Mouse (Mus musculus) kidney, postnatal 25 days (tissue): ENCODE data around the gene Otud3.

Experiments used
- DNase-seq, 2 experiments: peaks; one replicate each; pipeline ENCODE4 v3.0.0; 2021; ENCODE audit warnings: mixed read lengths in 2 of 2

The Otud3 gene

DNA sequence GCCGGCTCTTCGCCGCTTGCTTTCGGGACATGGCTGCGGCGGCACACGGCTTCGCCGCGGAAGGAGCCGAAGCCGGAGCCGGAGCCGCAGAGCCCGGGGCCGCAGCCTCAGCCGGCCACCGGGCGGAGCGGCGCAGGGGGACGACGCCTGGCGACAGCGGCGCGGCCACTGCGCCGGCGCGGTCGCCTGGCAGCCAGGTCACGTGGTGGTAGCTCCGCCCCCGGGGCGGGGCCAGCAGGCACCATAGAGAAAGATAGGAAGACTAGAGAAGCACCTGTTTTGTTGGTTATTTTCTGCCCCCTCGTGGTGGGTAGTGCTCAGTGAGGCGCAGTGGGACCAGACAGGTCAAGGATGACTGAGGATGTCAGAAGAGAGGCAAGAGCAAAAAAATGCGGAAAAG is at the start of gene Otud3:
Gene Otud3, minus strand, starts transcription at position 149 of the 400 bp plus-strand sequence.
- peak; percentile 97 for DNase-seq

DNA sequence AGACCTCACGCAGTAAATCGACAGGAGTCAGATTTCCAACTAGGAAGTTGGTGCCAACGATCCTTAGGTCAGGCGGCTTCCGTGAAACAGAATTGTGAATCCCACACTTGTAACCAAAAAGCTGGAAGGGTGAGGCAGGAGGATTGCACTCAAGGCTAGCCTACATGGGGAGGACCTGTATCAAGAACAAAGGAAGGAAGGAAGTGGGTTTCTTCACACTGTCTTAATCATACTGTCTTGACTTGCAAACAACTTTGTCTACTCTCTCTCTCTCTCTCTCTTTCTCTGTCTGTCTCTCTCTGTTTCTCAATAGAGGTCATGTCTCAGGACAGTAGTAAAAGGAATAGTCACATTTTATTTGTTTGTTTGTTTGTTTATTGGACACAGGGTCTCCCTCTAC is 49.0 kb upstream of the Otud3 start:
- no peak for DNase-seq

DNA sequence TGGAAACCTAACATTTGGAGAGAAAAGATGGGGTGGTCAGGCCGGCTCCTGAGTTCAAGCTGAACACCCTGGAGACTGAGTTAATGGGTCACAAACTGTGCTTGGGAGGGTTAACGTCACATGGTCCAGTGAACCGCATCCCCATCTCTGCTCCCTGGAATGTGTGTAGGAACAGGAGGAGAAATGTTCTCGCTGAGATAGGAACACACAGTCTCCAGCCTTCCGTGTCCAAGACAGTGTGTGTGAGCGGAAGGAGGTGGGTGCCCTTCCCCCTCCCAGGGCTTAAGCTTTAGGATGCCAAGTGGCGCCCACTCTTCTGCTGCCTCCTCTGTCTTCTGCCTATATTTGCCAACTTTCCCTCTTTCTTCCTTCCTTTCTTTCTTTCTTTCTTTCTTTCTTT is 46.2 kb upstream of the Otud3 start:
- DNase-seq: peak; percentile 56 to 83

DNA sequence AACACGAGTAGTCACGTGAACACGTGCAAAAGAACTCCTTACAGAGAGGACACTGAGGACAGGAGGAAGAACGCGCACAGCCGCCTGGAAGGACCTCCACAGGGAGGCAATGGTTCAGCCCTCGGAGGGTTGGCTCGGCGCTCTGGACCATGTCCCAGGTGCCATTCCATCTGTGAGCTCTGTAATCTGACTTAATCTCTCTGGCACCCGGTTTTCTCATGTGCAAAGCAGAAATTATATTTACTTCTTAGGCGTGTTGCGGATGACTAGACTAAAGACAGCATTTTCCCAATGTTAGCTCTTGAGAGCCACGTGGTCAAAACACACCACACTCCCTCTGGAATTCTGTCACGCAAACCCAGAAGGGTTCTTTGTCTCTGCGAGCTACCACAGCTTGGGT is 45.4 kb upstream of the Otud3 start:
- DNase-seq: peak in 1 of 2 experiments; percentile 63

DNA sequence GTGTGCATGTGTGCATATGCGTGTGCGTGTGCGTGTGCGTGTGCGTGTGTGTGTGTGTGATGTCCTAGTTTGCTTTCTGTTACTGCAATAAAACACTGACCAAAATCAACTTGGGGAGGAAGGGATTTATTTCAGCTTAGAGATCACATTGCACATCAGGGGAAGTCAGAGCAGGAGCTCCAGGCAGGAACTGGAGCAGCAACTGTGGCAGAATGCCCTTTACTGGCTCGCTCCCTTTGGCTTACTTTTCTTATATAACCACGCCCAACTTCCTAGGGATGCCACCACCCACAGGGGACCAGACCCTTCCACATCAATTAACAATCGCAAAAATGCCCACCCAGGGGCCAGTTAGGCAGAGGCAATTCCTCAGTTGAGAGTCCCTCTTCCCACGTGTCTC is 44.9 kb upstream of the Otud3 start:
- DNase-seq: no peak

DNA sequence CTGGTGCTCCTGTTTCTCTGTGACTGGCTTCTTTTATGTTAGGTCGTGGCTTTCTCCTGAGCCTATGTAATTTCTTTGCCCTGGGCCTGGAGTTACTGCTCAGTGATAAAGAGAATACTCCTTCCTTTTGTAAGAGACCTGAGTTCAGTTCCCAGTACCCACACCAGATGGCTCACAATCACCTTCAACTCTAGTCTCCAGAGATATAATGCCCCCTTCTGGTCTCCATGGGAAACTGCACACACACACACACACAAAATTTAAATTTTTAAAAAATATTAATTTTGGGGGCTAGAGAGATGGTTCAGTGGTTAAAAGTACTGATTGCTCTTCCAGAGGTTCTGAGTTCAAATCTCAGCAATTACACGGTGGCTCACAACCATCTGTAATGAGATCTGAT is 34.5 kb upstream of the Otud3 start:
- DNase-seq: no peak

DNA sequence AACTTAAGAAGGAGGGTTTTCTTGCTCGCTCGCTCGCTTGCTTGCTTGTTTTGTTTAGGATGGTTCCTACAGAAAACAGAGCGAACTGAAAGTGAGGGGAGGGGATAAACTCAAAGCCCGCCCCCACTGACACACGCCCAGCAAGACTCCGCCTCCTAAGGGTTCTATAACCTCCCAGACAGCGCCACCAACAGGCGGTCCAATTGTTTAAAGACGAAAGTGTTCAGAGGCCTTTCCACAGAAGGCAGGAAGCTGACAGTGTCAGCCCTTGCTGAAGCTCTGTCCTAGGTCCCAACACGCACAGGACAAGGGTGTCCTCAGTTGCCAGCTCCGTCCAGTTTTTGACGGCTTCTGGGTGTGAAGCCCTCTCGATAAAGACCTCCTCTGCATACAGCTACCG is 30.0 kb upstream of the Otud3 start:
- peak; percentile 87 to 90 for DNase-seq

DNA sequence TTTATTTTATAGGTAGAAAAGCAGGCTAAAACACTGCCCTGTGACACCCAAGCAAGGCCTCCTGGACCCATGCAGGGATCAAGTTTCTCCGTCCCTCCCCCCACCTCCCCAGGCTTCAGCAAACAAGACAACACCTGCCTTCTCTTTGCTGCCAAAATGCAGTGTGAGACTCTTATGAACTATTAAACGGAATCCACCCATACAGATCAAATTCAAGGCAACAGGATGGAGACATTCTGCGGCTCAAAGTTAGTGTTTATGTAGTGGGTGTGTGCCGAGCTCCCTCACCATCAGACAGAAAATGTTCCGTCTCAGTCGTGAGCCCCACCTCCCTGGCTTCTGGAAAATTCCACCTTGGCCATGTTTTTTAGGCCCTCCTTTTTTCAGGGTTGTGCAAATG is 28.2 kb upstream of the Otud3 start:
- peak in 1 of 2 experiments; percentile 20 for DNase-seq

DNA sequence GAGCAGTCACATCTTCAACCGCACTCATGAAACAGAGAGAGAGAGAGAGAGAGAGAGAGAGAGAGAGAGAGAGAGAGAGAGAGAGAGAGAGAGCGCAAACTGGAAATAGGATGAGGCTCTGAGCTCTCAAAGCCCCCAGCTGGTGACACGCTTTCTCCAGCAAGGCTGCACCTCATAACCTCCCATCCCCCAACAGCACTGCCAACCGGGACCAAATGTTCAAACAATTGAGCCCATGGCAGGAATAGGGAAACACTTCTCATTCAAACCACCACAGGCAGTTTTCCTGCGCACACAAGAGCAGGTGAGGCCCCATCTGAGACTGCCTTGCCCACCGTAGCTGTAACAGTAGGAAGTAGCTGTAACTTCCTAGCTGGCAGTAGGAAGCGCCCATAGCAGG is 27.7 kb upstream of the Otud3 start:
- peak in 1 of 2 experiments; percentile 57 for DNase-seq

DNA sequence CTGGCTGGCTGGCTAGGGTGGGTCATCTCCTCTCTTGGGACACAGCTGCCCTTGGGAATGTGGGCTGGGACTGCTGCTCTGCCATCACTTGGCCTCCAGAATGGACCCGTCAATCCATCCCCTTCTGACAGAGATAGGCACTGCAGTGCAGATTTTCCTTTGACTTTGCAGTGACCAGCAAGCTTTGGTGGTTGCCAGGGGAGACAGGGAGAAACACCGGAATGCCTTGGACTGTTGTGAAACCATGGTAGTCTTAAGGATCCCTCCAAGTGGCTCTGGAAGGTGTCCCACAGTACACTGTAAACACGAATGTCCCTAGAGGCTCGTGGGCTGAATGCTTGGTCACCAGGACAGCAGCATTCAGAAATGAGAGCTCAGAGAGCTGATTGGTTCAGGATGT is 25.7 kb upstream of the Otud3 start:
- peak in 1 of 2 experiments; percentile 47 for DNase-seq

DNA sequence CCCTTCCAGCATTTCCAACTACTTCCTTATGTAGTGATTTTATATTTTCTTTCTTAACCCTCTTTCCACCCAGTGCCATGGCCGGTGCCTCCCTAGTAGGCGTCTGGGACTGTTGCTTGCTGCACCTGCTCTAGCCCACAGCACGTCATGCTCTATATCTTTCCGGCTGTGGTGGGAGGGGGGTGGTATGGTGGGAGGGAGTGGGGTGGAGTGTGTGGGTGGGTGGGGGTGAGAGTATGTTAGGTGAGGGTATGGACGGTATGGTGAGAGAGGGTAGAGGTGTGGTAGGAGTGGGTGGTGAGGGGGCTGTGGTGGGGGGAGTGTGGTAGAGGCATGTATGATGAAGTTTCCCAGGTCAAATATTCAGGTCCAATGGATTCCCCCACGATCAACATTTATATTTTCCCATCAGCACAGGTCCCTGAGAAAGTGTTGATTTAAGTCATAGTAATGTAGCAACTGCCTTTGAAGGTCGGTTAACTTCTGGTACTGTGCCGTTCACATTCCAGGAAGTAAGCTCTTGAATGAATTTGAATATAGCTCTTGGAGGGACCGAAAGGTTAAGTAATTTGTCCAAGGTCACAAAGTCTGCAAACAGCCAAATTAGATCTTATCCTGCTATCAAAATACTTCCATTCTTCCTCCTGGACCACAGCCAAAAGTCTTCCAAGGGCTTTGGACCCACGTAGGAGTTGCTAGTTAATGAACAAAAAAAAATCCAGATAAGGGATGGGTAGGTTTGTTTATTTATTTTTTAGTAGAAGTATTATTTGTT is 24.9 kb upstream of the Otud3 start:
- peak; percentile 55 to 72 for DNase-seq

DNA sequence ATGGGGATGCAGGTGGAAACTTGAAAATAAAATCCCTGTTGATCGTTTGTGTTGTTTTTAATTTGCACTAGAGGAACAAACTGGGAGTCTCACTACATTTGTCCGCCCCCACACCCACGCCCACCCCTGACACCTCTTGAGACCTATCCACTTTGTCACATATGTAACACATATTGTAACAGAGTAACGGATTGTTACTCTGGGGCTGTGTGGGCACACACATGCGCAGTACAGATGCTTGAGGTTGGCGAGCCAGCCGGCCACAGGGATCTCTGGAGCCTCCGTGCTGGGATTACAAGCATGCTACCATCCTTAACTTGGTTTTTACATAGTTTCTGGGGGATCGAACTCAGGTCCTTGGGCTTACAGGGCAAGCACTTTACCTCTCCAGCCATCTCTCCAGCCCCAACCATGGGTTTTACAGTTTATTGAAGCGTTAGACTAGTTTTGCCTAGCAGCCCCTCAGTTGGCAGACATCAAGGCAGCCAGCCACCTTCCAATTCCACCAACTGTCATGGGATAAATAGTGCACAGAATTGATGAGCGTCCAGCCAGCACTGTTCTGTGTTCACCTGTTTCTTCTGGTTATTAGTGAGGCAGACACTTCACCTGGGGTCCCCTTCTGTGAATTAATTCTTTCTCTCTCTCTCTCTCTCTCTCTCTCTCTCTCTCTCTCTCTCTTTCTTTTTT is 20.9 kb upstream of the Otud3 start:
- DNase-seq: no peak

DNA sequence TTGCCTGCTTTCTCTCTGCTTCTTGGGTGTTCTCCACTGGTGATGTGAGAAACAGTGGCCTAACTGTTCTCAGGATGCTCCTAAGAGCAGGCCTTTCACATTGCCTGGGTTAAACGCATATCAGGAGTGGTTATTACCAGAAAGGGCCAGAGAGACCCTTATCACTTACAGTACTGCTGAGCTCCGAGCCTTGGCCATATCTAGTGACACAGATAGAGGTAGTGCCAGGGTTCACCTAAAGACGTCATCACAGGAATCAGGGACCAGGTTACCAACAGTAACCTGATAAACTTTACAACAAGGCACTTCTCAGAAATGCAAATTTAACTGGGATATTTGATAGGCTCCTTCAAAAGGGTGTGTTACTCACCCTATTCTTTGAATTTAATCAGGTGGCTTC is 20.1 kb upstream of the Otud3 start:
- no peak for DNase-seq

DNA sequence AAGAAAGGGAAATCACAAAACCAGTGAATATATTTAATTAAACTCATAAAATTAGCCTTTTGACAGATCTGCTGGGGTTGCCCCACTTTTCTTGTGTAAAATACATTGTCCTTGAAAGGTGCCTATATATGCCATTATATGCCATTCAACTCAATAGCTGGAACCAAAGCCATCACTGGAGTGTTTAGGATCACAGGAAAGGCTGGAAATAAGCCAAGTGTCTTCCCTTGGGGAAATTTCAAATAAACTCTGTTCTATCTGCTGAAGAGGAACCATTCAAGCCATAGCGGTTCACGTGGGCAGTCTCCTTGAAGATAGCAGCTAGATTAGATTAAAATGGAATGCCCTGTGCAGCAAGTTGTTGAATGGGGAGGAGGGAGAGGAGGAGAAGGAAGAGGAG is 11.8 kb upstream of the Otud3 start:
- DNase-seq: no peak

DNA sequence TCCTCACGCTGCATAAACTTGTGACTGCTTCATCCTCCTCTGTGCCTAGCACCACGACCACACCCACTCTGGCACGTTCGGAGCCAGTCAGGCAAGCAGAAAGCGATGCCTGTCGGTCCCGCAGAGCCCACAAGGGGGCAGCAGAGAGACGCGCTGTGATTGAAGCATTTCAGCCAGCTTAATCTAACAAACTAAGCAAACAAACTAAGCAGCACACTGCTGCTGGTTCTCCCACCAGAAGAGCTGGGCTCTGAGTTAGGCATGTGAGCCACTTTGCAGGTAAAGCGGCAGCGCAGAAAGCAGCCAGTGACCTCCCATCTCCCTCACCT is 8.3 kb upstream of the Otud3 start:
- DNase-seq: peak; percentile 93 to 98

DNA sequence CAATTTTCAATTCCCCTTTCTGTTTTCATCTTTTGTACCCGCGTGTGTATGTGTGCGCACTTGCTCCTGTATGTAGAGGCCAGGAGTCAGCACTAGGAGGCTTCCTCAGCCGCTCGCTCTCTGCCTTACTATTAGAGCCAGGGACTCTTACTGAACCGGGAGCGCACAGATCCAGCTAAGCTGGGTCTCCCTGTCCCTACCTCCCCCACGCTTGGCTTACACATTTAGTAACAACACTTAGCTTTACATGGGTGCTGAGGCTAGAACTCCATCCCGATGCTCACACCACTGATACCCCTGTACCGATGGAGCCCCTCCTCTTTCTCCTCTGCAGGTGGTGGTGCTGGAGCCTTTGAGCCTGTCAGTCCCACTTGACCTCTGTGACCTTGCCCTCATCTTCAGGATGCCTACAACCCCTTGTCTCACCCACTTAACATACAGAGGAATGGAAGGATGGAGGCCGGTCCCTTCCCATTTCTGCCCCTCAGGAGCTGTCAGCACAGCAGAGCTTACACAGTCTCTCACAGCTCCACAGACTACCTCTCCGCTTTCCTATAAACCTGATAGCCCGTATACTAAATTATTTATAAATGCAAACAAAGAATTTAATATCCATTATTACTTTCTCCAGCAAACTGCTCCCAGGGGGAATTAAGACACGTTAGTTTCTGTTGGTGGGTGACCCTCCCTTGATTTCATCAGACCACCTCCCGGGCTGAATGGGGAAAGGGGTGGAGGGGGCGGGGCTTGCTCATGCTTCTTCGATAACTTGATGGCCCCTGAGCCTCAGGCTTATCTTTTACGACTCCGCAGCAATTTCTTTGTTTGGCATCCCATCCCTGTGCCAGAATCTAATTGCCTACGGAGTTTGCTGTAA is 7.7 kb upstream of the Otud3 start:
- DNase-seq: no peak

DNA sequence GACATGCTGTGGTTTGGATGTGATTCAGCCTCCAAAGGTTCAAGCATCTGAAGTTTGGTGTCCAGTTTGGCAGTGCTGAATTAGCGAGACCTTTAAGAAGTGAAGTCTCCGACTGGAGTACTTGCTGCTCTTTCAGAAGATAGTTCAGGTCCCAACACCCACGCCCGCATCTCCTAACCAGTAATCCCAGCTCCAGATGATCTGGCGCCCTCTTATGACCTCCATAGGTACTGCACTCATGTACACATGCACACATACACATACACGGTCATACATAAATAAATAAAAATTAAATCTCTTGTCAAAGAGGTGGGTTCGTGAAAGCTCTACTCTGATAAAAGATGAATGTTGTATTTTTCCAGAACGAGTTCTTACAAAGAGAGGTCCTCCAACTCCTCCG is 3.5 kb upstream of the Otud3 start:
- no peak for DNase-seq

DNA sequence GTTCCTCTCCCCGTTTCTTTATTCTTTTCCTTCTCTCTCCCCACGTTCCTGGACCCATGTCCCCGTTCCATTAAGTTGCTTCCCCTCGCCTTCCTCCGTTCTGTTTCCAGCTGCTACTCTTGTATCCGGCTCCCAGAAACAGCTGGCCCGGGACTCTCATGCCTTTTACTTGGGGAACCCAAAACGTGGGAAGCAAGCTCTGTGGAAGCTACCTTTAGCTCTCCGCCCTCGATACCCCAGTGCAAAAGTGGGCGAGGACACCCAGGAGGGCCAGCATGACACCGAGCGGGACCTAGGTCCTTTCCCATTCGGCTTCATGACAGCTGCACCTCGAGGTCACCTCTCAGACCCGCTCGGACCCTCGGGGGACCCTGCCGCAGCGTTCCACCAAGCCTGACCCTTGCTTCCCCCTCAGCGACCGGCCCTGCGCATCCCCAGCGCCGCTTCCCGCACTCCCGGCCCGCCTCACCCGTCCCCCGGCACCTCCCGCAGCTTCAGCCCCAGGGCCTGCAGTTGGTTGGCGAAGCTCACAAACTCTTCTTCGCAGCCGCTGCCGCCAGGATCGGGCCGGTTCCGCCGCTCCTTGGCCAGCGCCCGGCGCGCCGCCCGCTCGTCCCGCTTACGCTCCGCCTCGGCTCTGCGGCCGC is 481 bp downstream of the Otud3 start:
- peak; percentile 35 to 67 for DNase-seq

DNA sequence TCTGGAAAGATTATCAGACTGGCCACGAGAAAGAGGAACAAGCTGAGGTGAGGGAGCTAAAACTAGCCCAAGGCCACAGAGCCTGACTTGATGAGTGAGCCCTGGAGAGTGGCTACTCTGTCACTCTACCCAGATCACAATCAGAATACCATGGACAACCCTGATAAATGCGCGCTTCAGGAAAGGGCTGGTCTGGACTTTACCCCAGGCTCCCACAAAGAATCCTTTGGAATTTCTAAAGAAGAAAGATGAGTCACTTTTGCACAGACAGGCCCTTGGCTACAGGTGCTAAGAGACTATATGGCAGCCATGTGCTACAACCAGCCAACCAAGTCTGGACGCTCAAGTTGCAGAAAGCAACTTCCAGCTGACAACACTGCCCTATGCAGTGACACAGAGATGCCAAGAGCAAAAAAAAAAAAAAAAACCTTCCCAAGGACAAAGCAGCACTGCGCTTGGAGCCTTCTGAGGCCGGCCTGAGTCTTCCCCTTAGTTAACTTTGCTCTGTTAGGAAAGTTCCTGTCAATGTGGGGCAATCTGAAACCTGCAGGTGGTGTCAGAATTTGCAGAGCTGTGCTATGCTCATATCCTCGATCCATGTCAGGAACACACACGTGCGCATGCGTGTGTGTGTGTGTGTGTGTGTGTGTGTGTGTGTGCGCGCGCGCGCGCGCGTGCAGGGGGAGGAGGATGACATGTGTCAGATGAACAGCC is 8.0 kb downstream of the Otud3 start:
- no peak for DNase-seq

DNA sequence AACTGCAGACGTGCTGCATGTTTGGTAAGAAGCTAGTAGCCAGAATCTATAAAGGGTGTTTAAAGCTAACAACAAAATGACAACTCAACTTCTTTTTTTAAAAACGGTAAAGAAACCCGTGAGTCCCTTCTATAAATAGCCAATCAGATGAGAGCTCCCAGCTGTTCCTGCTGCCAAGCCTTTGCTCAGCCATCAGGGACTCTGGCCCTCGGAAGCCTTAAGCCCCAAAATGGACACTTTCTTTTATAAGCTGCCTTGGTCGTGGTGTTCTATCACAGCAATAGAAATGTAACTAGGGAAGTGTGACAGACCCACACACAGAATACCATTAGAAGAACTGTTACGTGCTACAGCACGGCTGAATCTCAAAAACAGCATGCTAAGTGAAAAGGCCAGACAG is 14.4 kb downstream of the Otud3 start:
- DNase-seq: no peak

DNA sequence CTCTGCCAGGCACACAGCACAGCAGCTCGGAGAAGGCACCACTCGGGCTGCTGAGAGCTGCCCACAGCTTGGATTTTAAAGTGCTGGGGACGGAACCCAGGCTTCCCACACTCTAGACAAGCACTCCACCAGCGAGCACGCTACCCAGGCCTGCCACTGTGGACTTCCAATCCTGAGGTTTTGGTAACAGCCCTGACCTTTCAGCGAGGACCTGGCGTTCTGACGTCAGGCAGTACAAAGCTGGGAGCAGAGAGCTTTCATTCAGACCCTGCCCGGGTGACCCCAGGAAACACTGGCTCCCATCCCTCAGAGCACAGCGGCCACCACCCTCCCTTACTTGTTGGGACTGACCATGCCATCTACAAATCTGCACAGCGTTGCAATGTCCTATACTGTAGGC is 20.0 kb downstream of the Otud3 start:
- DNase-seq: peak in 1 of 2 experiments; percentile 25

DNA sequence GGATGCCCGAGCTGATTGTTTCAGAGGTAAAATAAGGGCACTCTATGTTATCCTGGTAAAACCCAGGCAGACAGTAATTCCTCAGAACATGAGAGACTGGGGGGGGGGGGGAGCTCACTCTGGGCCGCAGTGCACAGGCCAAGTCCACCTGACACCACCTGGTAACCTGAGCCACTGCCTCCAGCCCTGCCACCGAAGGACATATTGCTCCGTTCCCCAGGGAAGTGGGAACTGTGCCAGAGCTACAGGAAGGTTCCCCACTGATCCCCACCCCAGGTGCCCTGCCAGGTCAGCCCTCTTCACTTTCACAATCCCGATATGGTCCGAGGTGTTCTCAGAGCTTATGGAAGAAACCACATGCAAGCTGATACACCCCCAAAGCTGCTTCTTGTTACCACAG is 21.1 kb downstream of the Otud3 start:
- DNase-seq: no peak
